Mouse (Mus musculus) left cerebral cortex, postnatal 25 days (tissue): ENCODE data around the gene Emx1. TPM values are rescaled to one million over a fixed set of nuclear protein-coding genes. Genes with fewer than 3 reads are reported as not detected.
A peak's percentile ranks its signal among the peaks of the same experiment; 100 is the strongest.

Experiments used
- DNase-seq, 2 experiments: peaks; one replicate each; pipeline ENCODE4 v3.0.0; 2022; ENCODE audit warnings: low spot score in 2 of 2, mixed read lengths in 1 of 2
- intact Hi-C: fragments of 180-260 bp; cut with DNase I; formaldehyde crosslinking; loops from one replicate; pipeline ENCODE4 v1.15.1; 2025
- total RNA-seq, 2 experiments: library from RNA; stranded (reverse); gene quantifications; 2 replicates each; pipeline ENCODE4 v1.2.3; 2021

Emx1 gene
- total RNA-seq, 2 experiments from 2014 or later = 33.6 to 33.7 TPM

DNA sequence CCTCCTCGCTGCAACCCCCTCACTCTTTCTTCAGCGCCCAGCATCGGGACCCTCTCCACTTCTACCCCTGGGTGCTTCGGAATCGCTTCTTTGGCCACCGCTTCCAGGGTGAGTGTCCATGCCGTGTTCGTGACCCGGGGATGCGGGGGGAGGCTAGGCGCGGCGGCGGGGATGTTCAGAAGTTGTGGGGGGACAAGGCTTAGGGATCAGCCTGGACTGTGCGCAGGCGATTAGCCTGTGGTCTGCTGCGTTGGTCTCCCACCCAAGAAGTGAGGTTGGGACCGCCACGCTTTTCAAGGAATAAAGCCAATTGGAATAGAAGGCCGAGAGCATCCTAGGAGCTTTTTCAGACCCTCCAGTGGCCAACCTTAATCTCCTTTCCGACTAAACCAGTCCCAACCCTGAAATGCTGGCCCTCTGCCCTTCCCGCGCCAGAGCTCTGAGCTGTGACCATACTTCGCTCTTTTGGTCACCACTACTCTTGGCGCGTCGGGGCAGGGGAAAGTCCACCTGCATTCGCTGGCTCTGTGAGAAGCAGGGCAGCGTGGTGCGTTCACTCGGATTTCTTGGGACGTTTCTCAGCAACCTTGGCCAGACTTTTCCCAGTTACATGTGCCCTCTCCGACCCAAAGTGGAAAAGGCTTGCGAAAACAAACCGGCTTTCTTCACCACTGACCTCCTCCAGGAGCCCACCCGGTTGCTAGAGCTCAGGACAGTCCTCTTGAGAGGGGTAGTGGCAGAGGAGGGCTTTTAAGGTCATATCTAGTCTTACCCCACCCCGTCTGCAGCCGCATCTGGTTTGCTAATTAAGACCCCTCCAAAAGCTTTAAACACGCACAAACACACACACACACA is 1.2 kb downstream of the Emx1 start:
- DNase-seq = no peak
- intact Hi-C loops = no loop called here

DNA sequence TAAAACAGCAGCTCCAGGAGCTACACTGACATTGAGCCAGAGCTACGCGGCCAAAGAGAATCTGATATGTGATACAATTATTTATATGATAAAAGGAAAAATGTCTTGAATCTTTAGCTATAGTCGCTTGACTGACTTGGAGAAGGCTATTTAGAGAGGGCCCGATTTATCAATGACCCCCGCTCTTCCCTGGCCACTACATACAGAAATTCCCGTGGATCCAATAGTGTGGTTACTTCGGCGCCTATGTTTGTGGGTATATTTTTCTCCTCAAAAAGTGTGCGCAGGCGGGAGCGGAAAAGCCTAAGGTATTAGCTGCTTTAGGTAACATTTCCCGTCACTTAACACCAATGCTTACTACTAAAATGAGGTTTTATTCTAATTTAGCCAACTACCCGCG is 2.1 kb downstream of the Emx1 start:
- no peak for DNase-seq
- intact Hi-C loops = no loop called here

DNA sequence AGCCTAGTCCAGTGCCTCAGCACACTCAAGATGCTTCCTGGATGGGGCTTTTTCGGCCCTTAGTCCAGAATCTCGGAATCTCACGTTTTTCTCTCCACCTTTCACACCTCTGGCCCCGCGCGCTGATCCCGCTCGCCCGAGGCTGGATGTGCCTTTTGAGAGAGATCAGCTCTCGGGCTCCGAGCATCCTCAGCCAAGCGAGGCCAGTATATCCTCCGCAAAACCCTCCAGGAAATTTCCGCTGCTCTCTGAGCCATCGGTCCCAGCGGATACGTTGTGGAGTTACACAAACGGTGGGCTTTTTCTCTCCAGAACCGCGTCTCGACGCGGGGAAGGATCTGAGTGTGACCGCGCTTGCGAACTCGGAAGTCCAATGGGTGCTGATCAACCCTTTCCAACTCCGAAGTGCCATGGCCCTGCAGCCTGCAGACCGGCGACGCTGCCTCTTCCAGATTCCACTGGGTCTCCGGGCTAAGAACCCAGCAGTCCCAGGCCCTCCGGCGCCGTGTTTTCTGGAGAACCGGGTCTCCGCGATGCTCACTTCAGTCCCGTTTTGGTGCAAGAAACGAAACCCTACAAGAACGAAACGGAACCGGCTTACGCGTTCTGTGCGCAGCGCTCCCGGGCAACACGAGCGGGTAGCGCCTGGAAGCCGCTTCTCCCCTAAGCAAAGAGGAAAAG is 2.8 kb downstream of the Emx1 start:
- intact Hi-C loops = no loop called here
- DNase-seq = peak; percentile 51

DNA sequence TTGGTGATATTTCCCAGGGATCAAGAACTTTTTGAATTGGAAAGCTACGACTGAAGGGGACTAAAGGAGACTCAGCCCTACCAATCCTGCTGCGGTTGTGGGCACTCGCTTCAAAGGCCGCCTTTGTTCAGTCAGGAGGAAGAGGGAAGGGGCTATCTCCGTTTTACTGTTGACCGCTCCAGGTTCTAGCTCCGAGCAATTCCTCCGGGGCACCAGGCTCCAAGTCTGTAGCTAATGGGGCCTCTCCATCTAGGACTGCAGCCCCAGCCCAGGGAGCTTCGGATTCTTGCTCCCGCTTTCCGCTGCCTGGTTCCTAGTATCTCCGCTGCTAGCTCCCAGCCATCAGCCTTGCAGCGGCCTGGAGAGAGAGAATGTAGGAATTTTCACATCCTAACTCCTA is 3.4 kb downstream of the Emx1 start:
- intact Hi-C loops = no loop called here
- no peak for DNase-seq

DNA sequence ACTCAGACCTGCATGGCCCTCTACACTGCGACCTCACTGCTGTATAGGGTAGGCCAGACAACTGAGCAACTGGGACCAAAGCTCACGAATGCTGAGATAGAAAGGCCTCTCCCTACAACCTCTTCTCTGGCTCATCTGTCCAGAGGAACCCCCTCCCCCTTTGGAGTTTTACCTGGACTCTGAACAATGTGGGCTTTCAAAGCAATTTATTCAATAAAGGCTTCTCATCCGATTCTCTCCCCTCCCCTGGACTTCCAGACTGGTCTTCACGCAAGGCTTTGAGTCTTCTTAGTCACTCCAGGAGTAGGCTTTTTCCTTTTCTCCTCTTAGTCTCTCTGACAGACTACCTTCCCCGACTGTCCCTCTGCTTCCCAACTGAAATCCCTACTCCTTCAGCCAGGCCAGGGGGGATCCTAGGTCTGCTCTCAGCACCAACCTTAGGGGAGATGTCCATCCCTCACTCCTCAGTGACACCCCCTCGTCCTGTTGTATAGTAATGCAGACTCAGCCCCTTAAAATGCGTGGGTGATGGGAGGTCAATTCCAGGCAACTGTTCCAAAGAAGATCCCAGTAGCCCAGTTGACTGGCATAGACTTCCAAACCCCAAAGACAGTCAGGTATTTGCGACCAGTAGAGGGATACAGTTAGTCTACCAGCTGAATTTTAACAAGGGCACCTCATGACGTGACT is 4.7 kb downstream of the Emx1 start:
- no peak for DNase-seq
- intact Hi-C loops = no loop called here

DNA sequence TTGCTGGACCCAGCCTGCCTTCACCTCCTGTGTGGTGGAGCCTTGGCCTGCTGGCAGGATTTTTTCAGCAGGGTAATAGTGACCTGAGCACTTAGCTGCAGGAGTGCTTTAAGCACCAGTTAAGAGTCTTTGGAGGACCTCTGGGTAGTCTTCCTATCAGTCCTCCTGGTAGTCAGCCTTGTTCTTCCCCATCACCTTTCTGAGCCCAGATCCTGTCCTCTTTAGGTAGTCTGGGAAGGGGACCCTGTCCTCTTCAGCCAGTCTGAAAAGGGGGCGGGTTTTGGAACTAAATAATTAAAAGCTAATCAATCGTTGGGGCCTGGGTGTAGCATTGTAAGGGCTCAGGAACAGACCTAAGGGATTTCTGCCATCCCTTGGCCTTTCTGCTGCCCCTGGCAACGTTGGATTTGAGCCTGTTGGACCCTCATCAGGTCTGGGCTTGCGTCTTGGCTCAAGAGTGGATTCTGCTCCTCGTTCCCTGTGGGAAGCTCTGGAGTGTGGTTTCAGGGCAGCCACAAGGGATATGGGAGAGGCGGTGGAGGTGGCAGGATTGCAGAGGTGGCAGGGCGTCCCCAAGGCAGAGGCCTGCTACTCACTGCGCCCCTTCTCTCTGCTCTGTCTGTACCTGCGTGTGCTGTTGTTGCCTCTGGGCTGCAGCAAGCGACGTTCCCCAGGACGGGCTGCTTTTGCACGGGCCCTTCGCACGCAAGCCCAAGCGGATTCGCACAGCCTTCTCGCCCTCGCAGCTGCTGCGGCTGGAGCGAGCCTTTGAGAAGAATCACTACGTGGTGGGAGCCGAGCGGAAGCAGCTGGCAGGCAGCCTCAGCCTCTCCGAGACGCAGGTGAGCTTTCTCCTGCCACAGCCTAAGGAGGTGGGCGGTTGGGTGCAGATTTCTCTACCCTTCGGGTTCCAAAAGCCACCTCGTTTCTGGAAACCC is 6.4 kb downstream of the Emx1 start:
- peak in 1 of 2 experiments; percentile 51 for DNase-seq

DNA sequence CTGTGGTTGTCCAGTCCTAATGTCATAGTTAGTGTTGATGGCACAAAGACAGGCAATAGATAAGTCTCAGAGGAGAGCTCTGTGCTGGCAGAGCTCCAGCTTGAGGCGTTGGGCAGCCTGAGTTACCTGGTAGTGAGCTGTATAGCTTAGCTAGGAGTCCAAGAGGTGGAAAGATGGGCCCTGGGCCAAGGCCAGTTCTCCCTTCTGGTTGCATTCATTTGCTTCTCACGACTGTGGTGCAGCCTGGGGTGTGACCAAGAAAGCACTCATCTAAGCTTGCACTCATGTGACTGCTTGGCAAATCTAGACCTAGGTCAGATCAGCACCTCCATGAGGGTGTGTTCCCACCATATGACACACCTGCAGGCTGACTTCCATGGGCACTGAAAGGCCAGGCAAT is 10.7 kb downstream of the Emx1 start:
- intact Hi-C loops = no loop called here
- no peak for DNase-seq

More for the DNA sequence above, 6.4 kb downstream of the Emx1 start:
- intact Hi-C loops = no loop called here

DNA sequence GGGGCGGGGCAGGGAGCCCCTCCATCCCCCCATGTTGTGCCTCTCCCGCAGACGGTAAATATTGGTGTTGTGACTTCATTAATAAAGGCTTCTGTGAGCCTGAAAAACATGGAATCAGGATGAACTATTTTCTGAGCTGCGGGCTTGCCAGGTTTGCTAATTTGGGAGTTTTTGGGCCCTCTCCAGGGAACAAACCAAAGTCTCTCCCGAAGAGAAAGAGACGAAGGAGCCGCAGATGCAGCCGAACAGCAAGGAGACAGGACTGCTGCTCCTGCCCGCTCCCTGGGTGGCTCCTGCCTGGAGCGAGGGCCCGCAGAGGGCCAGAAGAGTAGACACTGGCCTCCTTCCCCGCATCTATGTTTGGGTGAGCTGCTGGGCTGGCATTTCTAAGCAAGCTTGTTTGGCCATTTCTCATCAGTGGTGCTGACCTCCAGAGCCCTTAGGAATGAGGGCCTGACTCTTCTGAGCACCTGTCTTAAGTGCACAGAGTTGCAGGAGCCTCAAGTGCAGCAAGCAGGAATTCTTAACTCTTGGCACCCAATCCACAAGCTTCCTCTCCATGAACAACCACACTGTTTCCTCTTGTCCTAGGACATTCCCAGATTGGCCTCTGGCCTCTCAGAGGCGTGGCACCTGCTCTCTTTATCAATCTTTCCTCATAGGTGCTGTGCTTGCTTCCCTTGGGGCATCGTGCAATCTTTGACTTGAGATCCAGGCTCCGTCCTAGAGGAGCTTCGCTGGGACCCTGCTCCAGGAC is 19.1 kb downstream of the Emx1 start:
- DNase-seq = peak; percentile 43 to 79
- intact Hi-C loops = no loop called here

DNA sequence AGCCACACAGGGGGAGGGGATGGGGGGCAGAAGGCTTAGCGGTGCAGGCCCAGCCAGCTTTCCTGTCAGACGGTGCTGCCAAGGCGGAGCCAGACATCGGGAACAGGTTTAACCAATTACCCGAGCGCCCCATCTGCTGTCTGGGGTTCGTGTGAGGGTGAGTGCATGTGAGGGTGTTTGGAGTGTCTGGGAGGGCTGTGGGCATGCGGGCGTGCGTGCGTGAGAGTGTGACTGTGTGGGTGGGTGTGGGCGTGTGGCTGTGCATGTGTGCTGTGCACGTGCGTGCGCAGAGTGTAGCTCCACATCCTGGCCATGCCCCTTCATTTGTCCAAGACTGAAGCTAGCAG is 19.7 kb downstream of the Emx1 start:
- peak; percentile 42 to 67 for DNase-seq
- intact Hi-C loops = no loop called here

DNA sequence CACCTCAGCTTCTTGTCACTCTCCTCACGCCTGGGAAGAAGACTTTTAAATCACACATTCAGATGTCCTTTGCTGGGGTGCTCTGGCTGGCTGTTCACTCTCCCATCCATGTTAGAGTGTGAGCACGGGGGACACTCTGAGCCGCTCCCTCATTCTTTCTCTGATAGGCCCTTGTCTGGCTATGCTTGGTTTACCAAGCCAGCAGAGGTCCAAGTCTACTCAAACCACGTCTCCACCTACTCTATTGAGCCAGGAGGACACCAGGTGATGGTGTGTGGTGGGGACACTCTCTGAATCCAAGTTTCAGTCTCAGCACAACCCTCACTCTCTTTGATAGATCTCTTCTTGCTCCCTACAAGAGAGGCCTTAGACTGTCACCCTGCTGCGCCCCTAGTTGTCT is 20.1 kb downstream of the Emx1 start:
- intact Hi-C loops = no loop called here
- no peak for DNase-seq

DNA sequence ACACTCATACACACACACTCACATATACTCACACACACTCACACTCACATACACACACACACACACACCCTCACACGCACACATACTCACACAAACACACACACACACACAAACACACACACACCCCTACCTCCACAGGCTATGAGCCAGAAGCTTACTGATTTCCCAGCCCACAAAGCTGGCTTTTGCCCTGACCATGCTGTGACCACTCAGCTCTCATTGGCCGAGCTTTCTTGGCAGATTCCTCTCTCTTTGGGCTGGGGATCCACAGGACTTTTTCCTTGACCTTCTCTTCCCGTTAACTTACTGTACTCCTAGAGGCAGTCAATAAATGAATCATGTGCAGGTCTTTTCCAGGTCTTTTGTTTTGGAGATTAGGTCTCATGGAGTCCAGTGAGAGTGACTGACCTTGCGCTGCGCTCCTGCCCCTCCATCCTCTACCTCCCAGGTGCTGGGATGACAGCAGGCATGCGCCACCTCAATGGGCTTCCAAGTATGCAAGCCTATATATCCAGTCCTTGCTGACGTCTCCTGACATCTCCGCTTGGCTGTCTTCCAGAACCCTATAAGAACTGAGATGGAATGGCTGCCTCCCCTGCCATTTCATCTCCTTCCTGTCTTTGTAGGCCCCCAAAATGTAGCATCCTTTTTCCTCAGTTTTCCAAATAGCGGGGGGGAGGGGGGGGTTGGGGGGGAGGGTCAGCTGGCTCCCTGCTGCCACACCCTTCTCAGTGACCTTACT is 22.2 kb downstream of the Emx1 start:
- DNase-seq = no peak
- intact Hi-C loops = no loop called here

DNA sequence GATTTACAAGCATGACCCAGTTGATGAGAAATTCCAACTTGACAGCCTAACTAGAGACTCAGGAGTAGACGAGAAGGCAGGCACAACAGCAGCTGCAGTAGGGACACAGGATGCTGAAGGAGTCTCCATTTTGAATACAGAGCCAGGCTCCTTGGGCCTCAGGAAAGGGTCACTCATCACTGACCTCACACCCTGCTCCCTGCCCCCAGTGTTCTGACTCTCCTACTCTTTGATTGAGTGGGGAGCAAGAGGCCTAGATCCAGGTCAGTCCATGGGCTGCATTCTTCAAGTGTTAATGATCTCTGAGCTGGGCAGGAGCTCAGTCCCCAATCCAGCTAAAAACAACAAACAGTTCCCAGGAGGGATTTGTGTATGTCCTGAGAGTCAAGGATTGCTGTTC is 23.4 kb downstream of the Emx1 start:
- DNase-seq = no peak
- intact Hi-C loops = no loop called here

DNA sequence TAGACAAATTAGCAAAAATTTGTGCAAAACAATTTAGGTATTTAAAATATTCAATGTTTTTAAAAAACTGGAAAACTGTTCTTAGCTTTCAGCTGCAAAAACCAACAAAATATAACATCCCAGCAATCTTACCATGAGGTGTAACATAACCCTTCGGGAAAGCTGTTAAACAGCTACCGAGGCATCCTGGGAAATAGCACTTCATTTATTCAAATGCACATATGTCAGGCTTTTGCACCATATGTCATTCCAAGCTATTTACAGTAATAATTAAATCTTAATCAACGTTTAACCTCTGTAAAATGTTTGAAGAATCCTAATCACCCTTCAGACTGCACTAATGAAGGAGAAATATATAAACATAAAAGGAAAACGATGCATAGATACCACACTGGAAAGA is 31.0 kb downstream of the Emx1 start:
- DNase-seq = peak; percentile 39 to 84
- intact Hi-C loops = loop anchor here (1.0 to 2.0 kb wide), 3 partner anchors 31 to 62 kb away; partner anchors contain the start of gene Emx1

DNA sequence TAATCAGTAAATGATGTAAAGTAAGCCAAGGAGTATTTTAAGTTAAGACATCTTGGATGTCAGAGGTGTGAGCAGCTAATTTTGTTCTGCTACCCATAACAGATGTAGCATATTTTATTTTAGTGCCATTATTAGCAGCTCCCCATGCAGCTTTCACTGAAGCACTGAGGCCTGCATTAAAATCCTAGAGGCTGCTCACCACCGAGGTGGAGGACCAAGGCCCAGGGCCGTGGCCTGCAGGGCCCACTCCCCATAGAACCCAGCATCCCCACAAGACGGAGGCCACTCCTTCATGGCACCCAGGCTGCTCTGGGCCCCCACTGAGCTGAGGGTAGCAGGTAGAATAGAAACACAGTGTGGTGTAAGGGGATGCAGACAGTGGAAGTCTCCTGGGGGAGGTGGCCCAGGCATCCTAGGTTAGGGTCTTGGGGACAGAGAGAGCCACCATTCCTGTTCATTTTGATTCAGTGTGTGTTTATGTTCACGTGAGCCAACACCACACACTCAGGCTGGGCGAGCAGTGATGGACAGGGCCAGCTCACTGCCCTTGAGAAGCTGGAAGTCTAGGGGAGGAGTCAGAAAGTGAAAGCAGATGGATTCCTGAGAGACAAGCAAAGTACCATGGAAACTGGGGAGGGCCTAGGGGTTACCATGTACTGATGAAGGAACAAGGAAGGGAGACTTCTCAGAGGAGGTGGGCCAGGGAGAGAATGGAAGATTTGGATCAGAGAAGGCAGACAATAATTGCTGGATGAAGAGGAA is 31.6 kb downstream of the Emx1 start:
- intact Hi-C loops = loop anchor here (1.0 to 2.0 kb wide), 3 partner anchors 32 to 61 kb away; partner anchors contain the start of gene Emx1

DNA sequence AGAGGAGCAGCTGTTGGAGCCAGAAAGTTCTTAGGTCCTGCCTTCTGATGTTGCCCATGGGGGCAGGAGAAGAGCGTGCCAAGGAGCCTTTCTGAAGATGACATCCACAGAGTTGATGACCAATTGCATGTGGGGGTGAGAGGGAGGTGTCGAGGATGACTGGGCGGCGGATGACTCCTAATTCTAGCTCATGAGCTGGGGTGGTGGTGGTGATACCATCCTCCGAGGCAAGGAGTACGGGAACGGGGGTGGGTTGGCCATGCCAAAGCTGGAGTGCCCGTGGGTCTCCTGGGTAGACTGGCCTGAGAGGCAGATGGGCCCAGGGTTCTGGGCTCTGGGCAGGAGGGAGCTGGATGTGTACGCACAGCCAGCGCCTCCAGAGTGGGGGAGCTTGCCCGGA is 32.5 kb downstream of the Emx1 start:
- peak in 1 of 2 experiments; percentile 72 for DNase-seq

More for the DNA sequence above, 31.6 kb downstream of the Emx1 start:
- DNase-seq = peak; percentile 31 to 82

DNA sequence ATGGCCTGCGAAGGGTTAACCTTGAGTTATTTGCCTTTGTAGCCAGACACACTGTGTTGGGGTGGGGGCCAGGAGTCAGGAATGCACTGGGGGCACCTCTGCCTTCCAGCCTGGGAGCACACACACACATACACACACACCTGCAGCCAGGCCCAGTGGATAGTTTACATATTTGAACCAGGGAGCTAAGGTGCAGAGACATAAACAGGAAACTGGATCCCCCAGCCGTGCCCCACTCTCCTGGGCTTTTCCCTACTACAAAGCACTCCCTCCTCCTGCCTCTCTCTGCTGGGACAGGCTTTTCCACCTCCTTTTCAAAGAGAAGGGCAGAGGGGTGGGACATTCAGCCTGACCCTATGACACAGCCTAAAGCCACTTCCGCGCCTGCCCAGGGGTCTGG is 33.7 kb downstream of the Emx1 start:
- intact Hi-C loops = no loop called here
- DNase-seq = no peak

More for the DNA sequence above, 32.5 kb downstream of the Emx1 start:
- intact Hi-C loops = loop anchor here (2.0 kb wide), 1 partner anchor 33 kb away; the partner anchor contains the start of gene Emx1

DNA sequence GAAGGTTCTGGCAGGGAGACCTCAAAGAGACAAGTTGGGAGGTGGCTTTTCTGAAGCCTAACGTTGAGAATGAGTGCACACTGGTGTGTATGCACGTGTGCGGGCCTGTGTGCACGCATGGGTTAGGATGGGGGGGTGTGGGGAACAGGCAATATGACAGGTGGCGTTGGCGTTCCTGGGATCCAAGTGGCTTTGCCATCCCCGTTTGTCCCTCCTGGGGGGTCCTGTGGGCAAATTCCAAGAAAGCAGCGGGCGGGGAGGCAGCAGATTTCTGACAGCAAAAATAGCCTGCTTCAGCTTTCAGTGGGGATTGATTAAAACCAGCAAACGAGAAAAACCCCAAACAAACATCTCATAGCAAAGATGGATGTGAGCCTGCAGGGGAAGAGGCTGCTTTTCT is 35.3 kb downstream of the Emx1 start:
- intact Hi-C loops = no loop called here
- no peak for DNase-seq
